Comparison of ENCODE assay signal across 30 mouse cellular contexts in the genomic region with DNA sequence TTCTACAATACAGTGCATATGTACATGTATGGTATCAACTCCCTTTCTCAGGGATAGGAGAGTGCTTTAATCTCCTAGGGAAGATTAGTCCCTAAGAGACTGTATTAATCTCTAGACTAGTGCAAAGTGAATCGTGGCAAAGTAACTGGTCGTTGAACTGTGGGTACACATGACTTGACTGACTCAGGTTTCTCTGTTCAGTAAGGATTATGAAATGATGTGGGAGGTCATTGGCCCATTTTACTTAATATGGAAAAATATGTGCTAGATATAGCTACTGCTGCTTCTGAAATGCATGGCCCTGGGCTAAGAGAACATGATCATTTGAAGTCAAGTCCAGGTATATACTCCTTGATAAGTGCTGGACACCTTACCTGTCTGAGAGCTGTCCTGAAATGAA. TPM values are rescaled to one million over a fixed set of nuclear protein-coding genes. Genes with fewer than 3 reads are reported as not detected.
A peak's percentile ranks its signal among the peaks of the same experiment; 100 is the strongest.
DNase-seq lines count a peak whose midpoint lies in the region; ATAC-seq and TF ChIP-seq lines count a peak whose summit lies in the region.
"Had no signal": no experiment of that assay in that cellular context is flagged by ENCODE, and none has a peak within 500 bp of the region (broad histone marks: within the 10 kb centered on the region; RNA-seq: fewer than 3 reads in every experiment).

No protein-coding gene starts in this region.

- H3K4me1 ChIP-seq in intestine, postnatal 0 days (replicated peaks; ENCODE audit: control insufficient read depth, insufficient read depth, low read length), result no peaks in the 10 kb centered on the region
- peaks cover 2% of the 10 kb centered on the region; the same call in 1 of the 2 replicates for H3K4me1 ChIP-seq in intestine, embryonic 15.5 days (replicated peaks)
- H3K4me1 ChIP-seq in liver, postnatal 0 days (ENCODE audit: insufficient read depth), result 0 out of 2 replicates have a peak, but pooled peaks cover 1% of the 10 kb centered on the region
- 0 out of 2 replicates have a peak, but pooled peaks cover 3% of the 10 kb centered on the region for H3K4me1 ChIP-seq in liver, embryonic 12.5 days
- no peaks in the 10 kb centered on the region for H3K4me1 ChIP-seq in forebrain, embryonic 14.5 days (ENCODE audit: control insufficient read depth, insufficient read depth, low read length)
- H3K4me1 ChIP-seq: embryonic facial prominence, embryonic 15.5 days; forebrain, embryonic 12.5 days had no signal

- ATAC-seq in intestine, postnatal 0 days, result peak; percentile 32
- ATAC-seq in intestine, embryonic 15.5 days, result no peak
- peak; percentile 29; the same call in 1 of the 2 replicates for ATAC-seq in liver, postnatal 0 days
- no peak for ATAC-seq in liver, embryonic 12.5 days
- no peak for ATAC-seq in forebrain, embryonic 14.5 days
- ATAC-seq: activated CD4-positive, CD25-positive, alpha-beta regulatory T cell, adult 4 months; CD4-positive, CD25-positive, alpha-beta regulatory T cell, adult 4 months; forebrain, embryonic 15.5 days; Patski had no signal

- H3K27me3 ChIP-seq in intestine, postnatal 0 days (replicated peaks; ENCODE audit: control insufficient read depth, insufficient read depth, low read length), result no peaks in the 10 kb centered on the region
- H3K27me3 ChIP-seq in intestine, embryonic 15.5 days (replicated peaks), result no peaks in the 10 kb centered on the region
- H3K27me3 ChIP-seq in liver, postnatal 0 days (ENCODE audit: insufficient read depth, low read length), result no peaks in the 10 kb centered on the region
- no peaks in the 10 kb centered on the region for H3K27me3 ChIP-seq in liver, embryonic 12.5 days (replicated peaks)
- no peaks in the 10 kb centered on the region for H3K27me3 ChIP-seq in forebrain, embryonic 14.5 days (replicated peaks; ENCODE audit: control insufficient read depth, insufficient read depth, low read length)
- H3K27me3 ChIP-seq: CH12.LX; embryonic facial prominence, embryonic 13.5 days; embryonic facial prominence, embryonic 15.5 days; forebrain, embryonic 12.5 days; forebrain, embryonic 15.5 days; Patski had no signal

- DNase-seq in liver, postnatal 0 days, result no peak
- DNase-seq in NIH3T3 (ENCODE audit: low read depth), result peak; percentile 29
- DNase-seq in Muller cell, postnatal 12 days (ENCODE audit: inconsistent ontology term), result no peak
- no peak for DNase-seq in forebrain, embryonic 14.5 days (ENCODE audit: low spot score)
- DNase-seq: adrenal gland, adult 2 months; adrenal gland, postnatal 10 days; adrenal gland, postnatal 25 days; B cell, adult 2 months; cerebellum, adult 11 months; cerebellum, adult 18-20 months; cerebellum, adult 8-10 months; cerebellum, adult 9-11 months; cerebellum, postnatal 14 days; cerebellum, postnatal 36 days; embryo, embryonic 11 days had no signal

- H3K9me3 ChIP-seq in intestine, postnatal 0 days (ENCODE audit: control insufficient read depth), result no peaks in the 10 kb centered on the region
- H3K9me3 ChIP-seq in intestine, embryonic 15.5 days, result no peaks in the 10 kb centered on the region
- no peaks in the 10 kb centered on the region for H3K9me3 ChIP-seq in liver, postnatal 0 days (ENCODE audit: low read length)
- H3K9me3 ChIP-seq in liver, embryonic 12.5 days (replicated peaks), result no peaks in the 10 kb centered on the region
- H3K9me3 ChIP-seq in forebrain, embryonic 14.5 days (replicated peaks; ENCODE audit: control insufficient read depth, low read length), result no peaks in the 10 kb centered on the region
- H3K9me3 ChIP-seq: embryonic facial prominence, embryonic 13.5 days; embryonic facial prominence, embryonic 15.5 days; forebrain, embryonic 10.5 days; forebrain, embryonic 12.5 days; forebrain, embryonic 15.5 days; G1E had no signal

- no peak overlapping the region for H3K4me3 ChIP-seq in intestine, postnatal 0 days (ENCODE audit: low read depth, low read length)
- H3K4me3 ChIP-seq in intestine, embryonic 15.5 days (replicated peaks), result no peak overlapping the region
- H3K4me3 ChIP-seq in liver, postnatal 0 days (ENCODE audit: low read depth, low read length), result no peak overlapping the region
- no peak overlapping the region for H3K4me3 ChIP-seq in liver, embryonic 12.5 days
- no peak overlapping the region for H3K4me3 ChIP-seq in forebrain, embryonic 14.5 days (ENCODE audit: low read depth, low read length)
- H3K4me3 ChIP-seq: embryonic facial prominence, embryonic 13.5 days; embryonic facial prominence, embryonic 15.5 days; erythroblast, embryonic 14.5 days; forebrain, embryonic 10.5 days; forebrain, embryonic 12.5 days; forebrain, embryonic 15.5 days had no signal

- WGBS in intestine, postnatal 0 days, result 61% methylated on average over 2 of the region's 2 CpGs
- WGBS in intestine, embryonic 15.5 days, result 84% methylated on average over 2 of the region's 2 CpGs
- WGBS in liver, postnatal 0 days (ENCODE audit: insufficient replicate concordance), result 55% methylated on average over 2 of the region's 2 CpGs
- WGBS in liver, embryonic 12.5 days (ENCODE audit: insufficient replicate concordance), result 70% methylated on average over 2 of the region's 2 CpGs
- 81% methylated on average over 2 of the region's 2 CpGs for WGBS in forebrain, embryonic 14.5 days

- peak overlapping the region; percentile 41; the same call in 1 of the 2 replicates for H3K27ac ChIP-seq in intestine, postnatal 0 days (ENCODE audit: low read depth, low read length)
- no peak overlapping the region for H3K27ac ChIP-seq in intestine, embryonic 15.5 days
- H3K27ac ChIP-seq in liver, postnatal 0 days (ENCODE audit: low read depth), result no peak overlapping the region
- no peak overlapping the region for H3K27ac ChIP-seq in liver, embryonic 12.5 days
- no peak overlapping the region for H3K27ac ChIP-seq in forebrain, embryonic 14.5 days (ENCODE audit: low read depth, low read length)
- H3K27ac ChIP-seq: embryonic facial prominence, embryonic 13.5 days; embryonic facial prominence, embryonic 15.5 days; forebrain, embryonic 10.5 days; forebrain, embryonic 12.5 days; forebrain, embryonic 15.5 days had no signal

- no peak for TF ChIP-seq CTCF in intestine, postnatal 0 days (IDR thresholded peaks at IDR 0.05; ENCODE audit: low read depth)
- TF ChIP-seq CTCF in liver, postnatal 0 days (IDR thresholded peaks at IDR 0.05; ENCODE audit: low read depth), result no peak

- no peak overlapping the region for H3K9ac ChIP-seq in intestine, postnatal 0 days (ENCODE audit: low read depth, low read length)
- H3K9ac ChIP-seq in intestine, embryonic 15.5 days, result no peak overlapping the region
- no peak overlapping the region for H3K9ac ChIP-seq in liver, postnatal 0 days (replicated peaks)
- no peak overlapping the region for H3K9ac ChIP-seq in liver, embryonic 12.5 days
- H3K9ac ChIP-seq in forebrain, embryonic 14.5 days (ENCODE audit: low read length), result no peak overlapping the region
- H3K9ac ChIP-seq: embryonic facial prominence, embryonic 13.5 days; embryonic facial prominence, embryonic 15.5 days; forebrain, embryonic 12.5 days; forebrain, embryonic 15.5 days had no signal

- H3K36me3 ChIP-seq in intestine, postnatal 0 days (ENCODE audit: control insufficient read depth, insufficient read depth), result peaks cover 12% of the 10 kb centered on the region; the same call in 1 of the 2 replicates
- no peaks in the 10 kb centered on the region for H3K36me3 ChIP-seq in intestine, embryonic 15.5 days
- no peaks in the 10 kb centered on the region for H3K36me3 ChIP-seq in liver, postnatal 0 days (replicated peaks; ENCODE audit: insufficient read depth, low read length)
- no peaks in the 10 kb centered on the region for H3K36me3 ChIP-seq in liver, embryonic 12.5 days
- H3K36me3 ChIP-seq in forebrain, embryonic 14.5 days (ENCODE audit: control insufficient read depth, insufficient read depth, low read length), result no peaks in the 10 kb centered on the region
- H3K36me3 ChIP-seq: embryonic facial prominence, embryonic 15.5 days; forebrain, embryonic 15.5 days had no signal

- H3K4me2 ChIP-seq in intestine, postnatal 0 days (replicated peaks; ENCODE audit: low read depth), result no peak overlapping the region
- H3K4me2 ChIP-seq in intestine, embryonic 15.5 days (replicated peaks), result no peak overlapping the region
- H3K4me2 ChIP-seq in liver, postnatal 0 days (ENCODE audit: low read depth, low read length), result no peak overlapping the region
- no peak overlapping the region for H3K4me2 ChIP-seq in liver, embryonic 12.5 days
- no peak overlapping the region for H3K4me2 ChIP-seq in forebrain, embryonic 14.5 days (ENCODE audit: low read length)
- H3K4me2 ChIP-seq: embryonic facial prominence, embryonic 13.5 days; embryonic facial prominence, embryonic 15.5 days; forebrain, embryonic 12.5 days; forebrain, embryonic 15.5 days had no signal

- no peak for TF ChIP-seq EP300 in liver, postnatal 0 days (IDR thresholded peaks at IDR 0.05; ENCODE audit: low read depth)

RNA-seq across cellular contexts. Expression of a gene that starts 8.2 kb away (rescaled TPM):
- 40.5 and 40.8 TPM in 2 replicates for polyA plus RNA-seq in intestine, postnatal 0 days (2015; fragmentation: Nextera tagmentation; extraction: Ambion mirVana)
- polyA plus RNA-seq in intestine, embryonic 15.5 days (2015; fragmentation: Nextera tagmentation; extraction: Ambion mirVana), result 10.5 and 10.9 TPM in 2 replicates
- polyA plus RNA-seq in liver, postnatal 0 days (2015; fragmentation: Nextera tagmentation; extraction: Ambion mirVana), result 6.8 and 7.2 TPM in 2 replicates
- 2.4 and 3.3 TPM in 2 replicates for polyA plus RNA-seq in liver, embryonic 12.5 days (2016; fragmentation: Nextera tagmentation; extraction: Ambion mirVana)
- 11.1 TPM in 2 replicates for polyA plus RNA-seq in forebrain, embryonic 14.5 days (2014; fragmentation: Nextera tagmentation; extraction: Ambion mirVana)
- polyA plus RNA-seq: erythroblast, embryonic 14.5 days had no signal

RNA-seq across cellular contexts. Expression of a gene that starts 24.2 kb away (rescaled TPM):
- 6.5 and 8.0 TPM in 2 replicates for polyA plus RNA-seq in intestine, postnatal 0 days (2015; fragmentation: Nextera tagmentation; extraction: Ambion mirVana)
- 1.2 and 1.7 TPM in 2 replicates for polyA plus RNA-seq in intestine, embryonic 15.5 days (2015; fragmentation: Nextera tagmentation; extraction: Ambion mirVana)
- 1.1 and 1.5 TPM in 2 replicates for polyA plus RNA-seq in liver, postnatal 0 days (2015; fragmentation: Nextera tagmentation; extraction: Ambion mirVana)
- 0.30 and 0.83 TPM in 2 replicates for polyA plus RNA-seq in liver, embryonic 12.5 days (2016; fragmentation: Nextera tagmentation; extraction: Ambion mirVana)
- polyA plus RNA-seq in forebrain, embryonic 14.5 days (2014; fragmentation: Nextera tagmentation; extraction: Ambion mirVana), result not detected in 2 replicates
- polyA plus RNA-seq: embryonic facial prominence, embryonic 11.5 days; embryonic facial prominence, embryonic 13.5 days; erythroblast, embryonic 14.5 days; forebrain, embryonic 12.5 days; forebrain, embryonic 15.5 days; G1E had no signal

Comparison
In these comparisons a context has a peak if more than half of its experiments do, and no peak if none do; other contexts are left out.
1. ATAC-seq: peak in intestine, postnatal 0 days (single experiment) and liver, postnatal 0 days (single experiment); none in intestine, embryonic 15.5 days (single experiment), liver, embryonic 12.5 days (single experiment) and forebrain, embryonic 14.5 days (single experiment).